Comparison of ENCODE assay signal across 11 mouse cellular contexts in genomic region chrX:158613607-158614006, GRCm38 (mm10).
DNase-seq lines count a peak whose midpoint lies in the region; ATAC-seq and TF ChIP-seq lines count a peak whose summit lies in the region.
"Had no signal": no experiment of that assay in that cellular context is flagged by ENCODE, and none has a peak within 500 bp of the region (broad histone marks: within the 10 kb centered on the region; RNA-seq: fewer than 3 reads in every experiment).

No protein-coding gene starts in this region.

- no peak for ATAC-seq in liver, postnatal 0 days
- no peak for ATAC-seq in hindbrain, postnatal 0 days

- H3K27me3 ChIP-seq in liver, postnatal 0 days (ENCODE audit: insufficient read depth, low read length): no peaks in the 10 kb centered on the region; the same call in 1 of the 2 replicates
- no peaks in the 10 kb centered on the region for H3K27me3 ChIP-seq in MEL (ENCODE audit: control insufficient read depth in 1 of 2, insufficient read depth in 2 of 2, low read length in 2 of 2)
- H3K27me3 ChIP-seq in hindbrain, postnatal 0 days (ENCODE audit: insufficient read depth, low read length): peaks cover 3% of the 10 kb centered on the region; the same call in 1 of the 2 replicates

- no peak overlapping the region for H3K27ac ChIP-seq in gastrocnemius, adult 2 months
- no peak overlapping the region for H3K27ac ChIP-seq in liver, postnatal 0 days (ENCODE audit: low read depth)
- no peak overlapping the region for H3K27ac ChIP-seq in MEL (ENCODE audit: control insufficient read depth, low read depth, low read length)
- no peak overlapping the region for H3K27ac ChIP-seq in hindbrain, postnatal 0 days
- H3K27ac ChIP-seq: liver, embryonic 14.5 days had no signal

- intact Hi-C loops in gastrocnemius, adult 2 months (cut with DNase I): no loop called here
- intact Hi-C loops in gastrocnemius, postnatal 36 days (cut with DNase I): no loop called here

- H3K4me2 ChIP-seq in liver, postnatal 0 days (ENCODE audit: low read depth, low read length): no peak overlapping the region
- H3K4me2 ChIP-seq in hindbrain, postnatal 0 days (ENCODE audit: low read depth, low read length): no peak overlapping the region

- no peak overlapping the region for H3K9ac ChIP-seq in liver, postnatal 0 days (replicated peaks)
- H3K9ac ChIP-seq in MEL (ENCODE audit: control insufficient read depth, low read depth, low read length, poor library complexity, severe bottlenecking): no peak overlapping the region
- H3K9ac ChIP-seq in hindbrain, postnatal 0 days (replicated peaks; ENCODE audit: low read length): no peak overlapping the region
- H3K9ac ChIP-seq: liver, embryonic 14.5 days had no signal

- H3K4me3 ChIP-seq in gastrocnemius, adult 2 months: no peak overlapping the region
- no peak overlapping the region for H3K4me3 ChIP-seq in liver, postnatal 0 days (ENCODE audit: low read depth, low read length)
- H3K4me3 ChIP-seq in MEL (ENCODE audit: control insufficient read depth in 1 of 2, insufficient read depth in 1 of 2, low read depth in 2 of 2, low read length in 2 of 2): no peak overlapping the region
- H3K4me3 ChIP-seq in hindbrain, postnatal 0 days (ENCODE audit: low read length): no peak overlapping the region
- H3K4me3 ChIP-seq: erythroblast, embryonic 14.5 days had no signal

- WGBS in liver, postnatal 0 days (ENCODE audit: insufficient replicate concordance): 70% methylated on average over 2 of the region's 2 CpGs
- whole genome bisulfite sequencing in hindbrain, postnatal 0 days: 77% methylated on average over 2 of the region's 2 CpGs

- no peaks in the 10 kb centered on the region for H3K36me3 ChIP-seq in liver, postnatal 0 days (replicated peaks; ENCODE audit: insufficient read depth, low read length)
- no peaks in the 10 kb centered on the region for H3K36me3 ChIP-seq in MEL (ENCODE audit: control insufficient read depth in 1 of 2, insufficient read depth in 2 of 2, low read length in 2 of 2)
- H3K36me3 ChIP-seq in hindbrain, postnatal 0 days (ENCODE audit: insufficient read depth, low read length): no peaks in the 10 kb centered on the region

- DNase-seq in gastrocnemius, adult 2 months: no peak
- DNase-seq in gastrocnemius, postnatal 36 days: no peak
- DNase-seq in liver, postnatal 0 days: no peak
- DNase-seq in liver: no peak
- peak; percentile 3 for DNase-seq in MEL (ENCODE audit: low read depth, low spot score)
- peak; percentile 8 for DNase-seq in hindbrain, postnatal 0 days (ENCODE audit: low spot score)
- no peak for DNase-seq in urinary bladder, postnatal 36 days (ENCODE audit: low spot score in 2 of 2)
- no peak for DNase-seq in cerebellum, adult 18-20 months
- DNase-seq: gastrocnemius, postnatal 25 days had no signal

- no peaks in the 10 kb centered on the region for H3K9me3 ChIP-seq in liver, postnatal 0 days (ENCODE audit: low read length)
- H3K9me3 ChIP-seq in MEL (replicated peaks; ENCODE audit: insufficient read depth, low read length): no peaks in the 10 kb centered on the region
- no peaks in the 10 kb centered on the region for H3K9me3 ChIP-seq in hindbrain, postnatal 0 days (ENCODE audit: low read length)

- no peak for TF ChIP-seq POLR2A in MEL (IDR thresholded peaks at IDR 0.05; ENCODE audit: control insufficient read depth in 1 of 2, insufficient read depth in 1 of 2, low read depth in 1 of 2, low read length in 2 of 2, poor library complexity in 1 of 2)

- no peaks in the 10 kb centered on the region for H3K4me1 ChIP-seq in liver, postnatal 0 days (ENCODE audit: insufficient read depth)
- H3K4me1 ChIP-seq in MEL (ENCODE audit: control insufficient read depth in 1 of 2, insufficient read depth in 2 of 2, low read length in 2 of 2): no peaks in the 10 kb centered on the region
- no peaks in the 10 kb centered on the region for H3K4me1 ChIP-seq in hindbrain, postnatal 0 days (ENCODE audit: insufficient read depth, low read length)

- TF ChIP-seq RAD21 in MEL (IDR thresholded peaks at IDR 0.05; ENCODE audit: low read depth, low read length): peak; percentile 36

- no peak for TF ChIP-seq EP300 in liver, postnatal 0 days (IDR thresholded peaks at IDR 0.05; ENCODE audit: low read depth)
- no peak for TF ChIP-seq EP300 in MEL (IDR thresholded peaks at IDR 0.05; ENCODE audit: low read depth in 1 of 2, low read length in 2 of 2)

- no peaks in the 10 kb centered on the region for H3K79me2 ChIP-seq in MEL (ENCODE audit: control insufficient read depth, insufficient read depth, low read length, poor library complexity)

- peak; percentile 42; the same call in 1 of the 2 replicates for TF ChIP-seq CTCF in gastrocnemius, adult 2 months (IDR thresholded peaks at IDR 0.05)
- peak; percentile 26; the same call in 1 of the 2 replicates for TF ChIP-seq CTCF in liver, postnatal 0 days (IDR thresholded peaks at IDR 0.05; ENCODE audit: low read depth)
- TF ChIP-seq CTCF in MEL (IDR thresholded peaks at IDR 0.05 in 2 of 3, conservative IDR thresholded peaks at IDR 0.05 in 1 of 3; ENCODE audit: control insufficient read depth in 1 of 3, insufficient read depth in 1 of 3, low read depth in 2 of 3, low read length in 3 of 3, poor library complexity in 1 of 3, severe bottlenecking in 1 of 3): peak in 1 of 3 experiments; percentile 25; a peak in 2 of 6 replicates
- TF ChIP-seq CTCF in hindbrain, postnatal 0 days (IDR thresholded peaks at IDR 0.05; ENCODE audit: low read depth): peak; percentile 44; the same call in 1 of the 2 replicates

TF ChIP-seq in MEL, 35 proteins besides CTCF, POLR2A, EP300 and RAD21:
- TF ChIP-seq HCFC1 (IDR thresholded peaks at IDR 0.05; ENCODE audit: low read depth, low read length) (no peak), CHD1 (IDR thresholded peaks at IDR 0.05; ENCODE audit: low read depth, low read length) (no peak), ZNF384 (IDR thresholded peaks at IDR 0.05; ENCODE audit: low read depth, low read length) (no peak), TAL1 (IDR thresholded peaks at IDR 0.05; ENCODE audit: low read length) (no peak), ZKSCAN1 (IDR thresholded peaks at IDR 0.05; ENCODE audit: low read depth, low read length) (no peak), MYC (IDR thresholded peaks at IDR 0.05; ENCODE audit: low read depth, low read length) (no peak), CHD2 (IDR thresholded peaks at IDR 0.05; ENCODE audit: low read length) (no peak), UBTF (IDR thresholded peaks at IDR 0.05; ENCODE audit: borderline replicate concordance, insufficient read depth, low read depth, low read length) (no peak), E2F4 (IDR thresholded peaks at IDR 0.05; ENCODE audit: borderline replicate concordance, low read depth, low read length) (no peak), MEF2A (IDR thresholded peaks at IDR 0.05; ENCODE audit: extremely low read depth, insufficient replicate concordance, low read depth, low read length, poor library complexity, severe bottlenecking) (no peak), ZC3H11A (IDR thresholded peaks at IDR 0.05; ENCODE audit: low read depth, low read length) (no peak), MYB (IDR thresholded peaks at IDR 0.05; ENCODE audit: low read depth, low read length) (no peak), TCF12 (IDR thresholded peaks at IDR 0.05; ENCODE audit: low read depth, low read length) (no peak), KAT2A (conservative IDR thresholded peaks at IDR 0.05; ENCODE audit: low read depth, low read length) (no peak), MAFK (IDR thresholded peaks at IDR 0.05; ENCODE audit: borderline replicate concordance, low read depth, low read length) (no peak), MAX (IDR thresholded peaks at IDR 0.05; ENCODE audit: low read length) (no peak)
TF ChIP-seq in MEL: peak in this region for 0.

Comparison
In these comparisons a context has a peak if more than half of its experiments do, and no peak if none do; other contexts are left out.
1. DNase-seq: peak in MEL (single experiment) and hindbrain, postnatal 0 days (single experiment); none in gastrocnemius, adult 2 months (single experiment), gastrocnemius, postnatal 36 days (0 of 2), liver, postnatal 0 days (single experiment), liver (single experiment), urinary bladder, postnatal 36 days (0 of 2) and cerebellum, adult 18-20 months (0 of 2).